Mouse (Mus musculus) thymus, postnatal 0 days (tissue): ENCODE results near the gene Ankef1. TPM values are rescaled to one million over a fixed set of nuclear protein-coding genes. Genes with fewer than 3 reads are reported as not detected.

Experiments used
- DNase-seq: peaks from one replicate; pipeline ENCODE4 v3.0.0-alpha.2; 2015; ENCODE audit warnings: low spot score
- polyA plus RNA-seq: library from polyadenylated mRNA; unstranded; fragments of >200 nt; fragmentation: Nextera tagmentation; extraction: Ambion mirVana; gene quantifications from 2 replicates; pipeline ENCODE4 v1.2.1, GENCODE M21; 2015

Gene Ankef1
- polyA plus RNA-seq, result 0.05 and 0.09 TPM in 2 replicates

- no peak for DNase-seq
Observed at GRCm38 (mm10) chr2:136501651-136502050, at the start of gene Ankef1. TSS of gene Ankef1 (plus strand) at chr2:136501910.

- DNase-seq, result no peak
Observed at GRCm38 (mm10) chr2:136456468-136456867, 45.2 kb upstream of the Ankef1 start.

GRCm38 (mm10) chr2:136456875-136457274, 44.8 kb upstream of the Ankef1 start:
- DNase-seq, result no peak

- DNase-seq, result no peak
Observed at GRCm38 (mm10) chr2:136477656-136478055, 24.1 kb upstream of the Ankef1 start.

GRCm38 (mm10) chr2:136482269-136482668, 19.4 kb upstream of the Ankef1 start:
- DNase-seq, result no peak

- no peak for DNase-seq
Observed at GRCm38 (mm10) chr2:136483058-136483457, 18.7 kb upstream of the Ankef1 start.

- DNase-seq, result no peak
Observed at GRCm38 (mm10) chr2:136484955-136485354, 16.8 kb upstream of the Ankef1 start.

GRCm38 (mm10) chr2:136485401-136485800, 16.3 kb upstream of the Ankef1 start:
- no peak for DNase-seq

GRCm38 (mm10) chr2:136485815-136486619, 15.7 kb upstream of the Ankef1 start:
- DNase-seq, result peak; percentile 35

- DNase-seq, result no peak
Observed at GRCm38 (mm10) chr2:136486986-136487385, 14.7 kb upstream of the Ankef1 start.

- DNase-seq, result no peak
Observed at GRCm38 (mm10) chr2:136511073-136511472, 9.4 kb downstream of the Ankef1 start.

GRCm38 (mm10) chr2:136511756-136512155, 10.0 kb downstream of the Ankef1 start:
- no peak for DNase-seq

- DNase-seq, result no peak
Observed at GRCm38 (mm10) chr2:136512802-136513201, 11.1 kb downstream of the Ankef1 start.

- DNase-seq, result no peak
Observed at GRCm38 (mm10) chr2:136513806-136514205, 12.1 kb downstream of the Ankef1 start.

GRCm38 (mm10) chr2:136515501-136515900, 13.8 kb downstream of the Ankef1 start:
- no peak for DNase-seq

- no peak for DNase-seq
Observed at GRCm38 (mm10) chr2:136528937-136529336, 27.2 kb downstream of the Ankef1 start.

- peak; percentile 59 for DNase-seq
Observed at GRCm38 (mm10) chr2:136532033-136532432, 30.3 kb downstream of the Ankef1 start.

- DNase-seq, result no peak
Observed at GRCm38 (mm10) chr2:136558020-136558419, 56.3 kb downstream of the Ankef1 start.

- DNase-seq, result no peak
Observed at GRCm38 (mm10) chr2:136562336-136562735, 60.6 kb downstream of the Ankef1 start.

GRCm38 (mm10) chr2:136570856-136571255, 69.1 kb downstream of the Ankef1 start:
- DNase-seq, result no peak

GRCm38 (mm10) chr2:136582762-136583161, 81.1 kb downstream of the Ankef1 start:
- no peak for DNase-seq

GRCm38 (mm10) chr2:136588811-136589210, 87.1 kb downstream of the Ankef1 start:
- no peak for DNase-seq

- DNase-seq, result no peak
Observed at GRCm38 (mm10) chr2:136596451-136596850, 94.7 kb downstream of the Ankef1 start.
